Mouse (Mus musculus): ENCODE measurements around the gene Phc1. TPM values are rescaled to one million over a fixed set of nuclear protein-coding genes. Genes with fewer than 3 reads are reported as not detected.

Phc1 gene
- polyA plus RNA-seq, 1 experiment from 2014 or later, result 24.5 TPM

- no peak for ATAC-seq (ENCODE audit: insufficient number of reproducible peaks, insufficient read depth, low FRiP score, low TSS enrichment, low read depth)
- Histone ChIP-seq H3K27ac (no peak overlapping the region), H3K4me2 (no peak overlapping the region), H3K9ac (no peak overlapping the region), H3K4me3 (no peak overlapping the region), H3K9me3 (no peaks in the 10 kb centered on the region), H3K4me1 (no peaks in the 10 kb centered on the region; the same call in 1 of the 2 replicates), H3K27me3 (no peaks in the 10 kb centered on the region), H3K36me3 (no peaks in the 10 kb centered on the region)
- 84% methylated on average over 4 of the region's 4 CpGs for WGBS
Observed at GRCm38 (mm10) chr6:122269170-122269569, 71.2 kb downstream of the Phc1 start.

- Histone ChIP-seq H3K4me2 (no peak overlapping the region), H3K27me3 (no peaks in the 10 kb centered on the region), H3K9me3 (no peaks in the 10 kb centered on the region), H3K36me3 (no peaks in the 10 kb centered on the region), H3K4me3 (no peak overlapping the region), H3K4me1 (no peaks in the 10 kb centered on the region; the same call in 1 of the 2 replicates), H3K9ac (no peak overlapping the region), H3K27ac (no peak overlapping the region)
- ATAC-seq (ENCODE audit: insufficient number of reproducible peaks, insufficient read depth, low FRiP score, low TSS enrichment, low read depth), result no peak
- 42% methylated on average over 3 of the region's 3 CpGs for WGBS
Observed at GRCm38 (mm10) chr6:122268561-122268960, 71.8 kb downstream of the Phc1 start.

Other genes with a start within 250 kb of the Phc1 start
- not detected in 2 replicates for gene Klrg1, start 57.7 kb downstream of the Phc1 start, polyA plus RNA-seq (2015; fragmentation: Nextera tagmentation; extraction: Ambion mirVana)
- gene M6pr, start 31.8 kb downstream of the Phc1 start, polyA plus RNA-seq (2015; fragmentation: Nextera tagmentation; extraction: Ambion mirVana), result 75.7 and 76.7 TPM in 2 replicates
- 27.6 and 32.4 TPM in 2 replicates for gene Rimklb, start 158.2 kb upstream of the Phc1 start, polyA plus RNA-seq (2015; fragmentation: Nextera tagmentation; extraction: Ambion mirVana)
- gene Mfap5, start 165.3 kb upstream of the Phc1 start, polyA plus RNA-seq (2015; fragmentation: Nextera tagmentation; extraction: Ambion mirVana), result 1.7 and 2.0 TPM in 2 replicates
- 0.11 TPM in 1 of 2 replicates, not detected in the other for gene Aicda, start 213.2 kb upstream of the Phc1 start, polyA plus RNA-seq (2015; fragmentation: Nextera tagmentation; extraction: Ambion mirVana)

All from embryonic facial prominence, embryonic 13.5 days (tissue).